Mouse (Mus musculus) adipocyte (in vitro differentiated cells): Measurements from ENCODE around the gene Rnf138rt1.

Source experiments
- DNase-seq: peaks from one replicate; pipeline ENCODE4 v3.0.0-alpha.2; 2016; ENCODE audit warnings: low spot score

Gene Rnf138rt1

GRCm38 (mm10) chrX:163760617-163761434 is at the start of gene Rnf138rt1:
TSS of gene Rnf138rt1 (minus strand) at chrX:163761329.
- no peak for DNase-seq

DNA sequence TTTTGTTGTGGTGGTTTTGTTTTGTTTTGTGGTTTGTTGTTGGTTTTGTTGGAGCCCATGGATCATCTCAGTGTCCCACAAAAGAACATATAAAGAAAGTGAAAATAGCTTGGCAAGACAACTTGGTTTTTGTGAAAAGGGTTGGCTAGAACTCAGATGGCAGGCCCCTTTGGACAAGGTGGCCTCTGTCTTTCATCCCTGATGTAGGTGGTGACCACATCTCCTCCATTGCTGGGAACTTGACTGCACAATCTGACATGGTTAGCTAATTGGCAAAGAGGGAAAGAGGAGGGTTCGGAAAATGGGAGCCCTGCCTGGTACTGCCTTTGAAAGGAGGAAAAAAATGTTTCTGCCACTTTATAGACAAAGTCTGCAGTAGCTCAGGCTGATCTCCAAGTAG is 46.1 kb upstream of the Rnf138rt1 start:
- no peak for DNase-seq

DNA sequence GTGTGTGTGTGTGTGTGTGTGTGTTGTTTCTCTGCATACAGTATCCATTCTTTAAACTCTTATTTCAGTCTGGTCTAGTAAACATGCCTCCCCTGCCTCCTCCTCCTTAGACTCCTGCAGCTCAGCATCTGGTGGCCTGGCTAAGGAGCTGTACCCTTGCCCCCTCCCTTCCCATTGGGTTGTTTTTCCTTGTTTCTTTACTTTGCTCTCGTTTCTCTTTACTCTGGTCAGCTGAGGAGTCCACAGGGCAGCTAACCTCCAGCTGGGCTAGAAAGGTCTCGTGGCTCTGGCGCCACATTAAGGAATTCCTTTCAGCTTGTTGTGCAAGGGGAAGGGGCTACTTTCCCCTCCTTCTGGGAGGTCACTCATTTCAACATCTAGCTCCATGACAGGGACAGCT is 5.2 kb upstream of the Rnf138rt1 start:
- DNase-seq, result peak; percentile 1

DNA sequence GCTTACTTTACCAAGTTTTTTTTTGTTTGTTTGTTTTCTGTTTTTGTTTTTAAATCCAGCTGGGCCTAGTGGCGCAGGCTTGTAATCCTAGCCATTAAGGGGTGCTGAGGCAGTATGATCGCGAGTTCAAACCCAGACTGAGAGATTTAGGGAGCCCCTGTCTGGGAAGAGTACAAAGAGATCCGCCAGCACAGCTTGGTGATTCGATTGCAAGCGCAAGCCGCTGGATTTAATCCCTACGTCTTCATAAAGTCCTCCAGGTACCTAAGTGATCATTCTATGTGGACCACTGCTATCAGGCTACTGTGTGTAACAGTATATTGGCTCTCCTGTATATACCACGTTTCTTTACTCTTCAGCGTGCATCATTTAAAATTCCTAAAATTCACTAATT is 303 bp upstream of the Rnf138rt1 start:
- no peak for DNase-seq

- DNase-seq, result no peak
These were observed 15.1 kb downstream of the Rnf138rt1 start for GRCm38 (mm10) chrX:163745996-163746395.

GRCm38 (mm10) chrX:163743896-163744295 is 17.2 kb downstream of the Rnf138rt1 start:
- no peak for DNase-seq

DNA sequence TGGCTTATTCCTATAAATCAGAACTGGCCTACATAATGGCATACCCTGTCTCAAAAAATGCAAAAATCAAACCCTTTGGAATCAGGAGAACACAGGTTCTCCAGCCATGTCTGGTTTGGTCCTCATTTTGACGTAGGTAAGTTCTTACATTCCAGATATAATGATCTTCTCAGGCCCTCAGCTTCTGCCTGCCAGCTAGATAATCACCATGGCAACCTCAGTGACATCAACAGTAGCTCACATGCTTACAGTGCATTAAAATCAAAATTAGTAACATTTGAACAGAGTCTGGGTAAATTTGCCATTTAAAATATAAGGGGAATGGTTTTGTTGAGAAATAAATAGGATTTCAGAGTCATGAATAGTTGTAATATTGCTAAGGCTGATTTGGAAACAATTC is 22.2 kb downstream of the Rnf138rt1 start:
- DNase-seq, result no peak

- DNase-seq, result no peak
These were observed 27.0 kb downstream of the Rnf138rt1 start for GRCm38 (mm10) chrX:163734145-163734544.

- DNase-seq, result peak; percentile 59
These were observed 37.5 kb downstream of the Rnf138rt1 start for GRCm38 (mm10) chrX:163723630-163724029.

DNA sequence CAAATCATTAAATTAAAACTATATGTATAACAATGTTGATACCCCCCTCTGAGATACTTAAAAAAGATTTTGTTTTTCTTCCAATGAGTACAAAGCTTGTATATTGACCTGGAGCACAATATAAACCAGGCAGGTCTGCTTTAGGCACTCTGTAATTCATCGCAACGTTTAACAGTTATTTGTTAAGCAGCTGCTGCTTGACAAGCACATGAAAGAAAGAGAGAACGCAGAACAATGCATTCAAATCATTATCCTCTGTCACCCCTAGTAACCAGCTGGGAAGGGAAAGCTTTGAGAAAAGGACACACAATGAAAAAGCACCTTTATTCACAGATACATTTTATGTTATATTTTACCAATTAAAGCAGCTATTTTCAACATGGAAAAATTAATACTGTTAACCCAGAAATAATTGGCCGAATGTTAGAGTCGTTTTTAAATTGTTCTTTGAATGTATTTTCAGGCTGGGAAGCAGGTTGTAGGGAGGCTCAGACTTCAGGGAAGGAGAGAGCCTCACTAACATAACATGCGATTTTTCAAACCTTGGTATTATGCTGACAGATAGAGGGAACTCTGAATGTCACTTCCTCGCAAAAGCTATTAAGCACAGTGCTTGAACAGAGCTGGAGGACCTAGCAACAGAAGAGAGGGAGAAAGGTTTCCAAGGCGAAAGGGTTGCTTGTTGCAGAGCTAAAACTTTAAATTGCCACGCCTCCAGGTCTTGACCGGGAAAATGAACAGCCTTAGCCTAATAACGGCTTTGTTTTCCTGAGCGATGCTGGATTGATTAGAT is 38.1 kb downstream of the Rnf138rt1 start:
- DNase-seq, result no peak

- no peak for DNase-seq
These were observed 40.5 kb downstream of the Rnf138rt1 start for GRCm38 (mm10) chrX:163720597-163720996.
